Mouse (Mus musculus): ENCODE results near the gene Sema3f. TPM values are rescaled to one million over a fixed set of nuclear protein-coding genes. Genes with fewer than 3 reads are reported as not detected.

The Sema3f gene
- polyA plus RNA-seq, 1 experiment from 2014 or later: 0.86 TPM

- H3K4me1 ChIP-seq (ENCODE audit: control insufficient read depth, low read depth, low read length): no peaks in the 10 kb centered on the region
- H3K4me3 ChIP-seq (ENCODE audit: low read depth, low read length): no peak overlapping the region
- no peaks in the 10 kb centered on the region for H3K9me3 ChIP-seq (replicated peaks; ENCODE audit: control insufficient read depth, low read length)
- ATAC-seq (ENCODE audit: low read depth): no peak
- no peak overlapping the region for H3K27ac ChIP-seq (ENCODE audit: low read length)
- no peaks in the 10 kb centered on the region; the same call in 1 of the 2 replicates for H3K27me3 ChIP-seq (ENCODE audit: control insufficient read depth, insufficient read depth, low read depth, low read length)
- no peak overlapping the region for H3K4me2 ChIP-seq (ENCODE audit: low read depth, low read length)
- no peaks in the 10 kb centered on the region for H3K36me3 ChIP-seq (ENCODE audit: control insufficient read depth, insufficient read depth)
- no peak overlapping the region for H3K9ac ChIP-seq (ENCODE audit: low read depth, low read length)
- 41% methylated on average over 9 of the region's 9 CpGs for WGBS (ENCODE audit: insufficient replicate concordance)
Observed at GRCm38 (mm10) chr9:107696845-107697610, 13.2 kb downstream of the Sema3f start.

GRCm38 (mm10) chr9:107696106-107696479, 14.2 kb downstream of the Sema3f start:
- Histone ChIP-seq H3K36me3 (ENCODE audit: control insufficient read depth, insufficient read depth) (no peaks in the 10 kb centered on the region), H3K27me3 (ENCODE audit: control insufficient read depth, insufficient read depth, low read depth, low read length) (no peaks in the 10 kb centered on the region; the same call in 1 of the 2 replicates), H3K27ac (ENCODE audit: low read length) (no peak overlapping the region), H3K4me2 (ENCODE audit: low read depth, low read length) (no peak overlapping the region), H3K9ac (ENCODE audit: low read depth, low read length) (no peak overlapping the region), H3K4me1 (ENCODE audit: control insufficient read depth, low read depth, low read length) (no peaks in the 10 kb centered on the region), H3K4me3 (ENCODE audit: low read depth, low read length) (no peak overlapping the region), H3K9me3 (replicated peaks; ENCODE audit: control insufficient read depth, low read length) (no peaks in the 10 kb centered on the region)
- ATAC-seq (ENCODE audit: low read depth): no peak
- 18% methylated on average over 6 of the region's 6 CpGs for WGBS (ENCODE audit: insufficient replicate concordance)

- WGBS (ENCODE audit: insufficient replicate concordance): 64% methylated on average over 12 of the region's 12 CpGs
- no peak overlapping the region for H3K4me3 ChIP-seq (ENCODE audit: low read depth, low read length)
- H3K4me2 ChIP-seq (ENCODE audit: low read depth, low read length): no peak overlapping the region
- no peak overlapping the region for H3K27ac ChIP-seq (ENCODE audit: low read length)
- no peak overlapping the region for H3K9ac ChIP-seq (ENCODE audit: low read depth, low read length)
- no peaks in the 10 kb centered on the region for H3K9me3 ChIP-seq (replicated peaks; ENCODE audit: control insufficient read depth, low read length)
- H3K4me1 ChIP-seq (ENCODE audit: control insufficient read depth, low read depth, low read length): no peaks in the 10 kb centered on the region
- H3K27me3 ChIP-seq (ENCODE audit: control insufficient read depth, insufficient read depth, low read depth, low read length): no peaks in the 10 kb centered on the region; the same call in 1 of the 2 replicates
- no peaks in the 10 kb centered on the region for H3K36me3 ChIP-seq (ENCODE audit: control insufficient read depth, insufficient read depth)
- no peak for ATAC-seq (ENCODE audit: low read depth)
Observed at GRCm38 (mm10) chr9:107695441-107696105, 14.7 kb downstream of the Sema3f start.

GRCm38 (mm10) chr9:107694627-107695026, 15.6 kb downstream of the Sema3f start:
- WGBS (ENCODE audit: insufficient replicate concordance): 48% methylated on average over 7 of the region's 7 CpGs
- Histone ChIP-seq H3K4me3 (ENCODE audit: low read depth, low read length) (no peak overlapping the region), H3K9me3 (replicated peaks; ENCODE audit: control insufficient read depth, low read length) (no peaks in the 10 kb centered on the region), H3K4me2 (ENCODE audit: low read depth, low read length) (no peak overlapping the region), H3K27ac (ENCODE audit: low read length) (no peak overlapping the region), H3K9ac (ENCODE audit: low read depth, low read length) (no peak overlapping the region), H3K36me3 (ENCODE audit: control insufficient read depth, insufficient read depth) (no peaks in the 10 kb centered on the region), H3K4me1 (ENCODE audit: control insufficient read depth, low read depth, low read length) (no peaks in the 10 kb centered on the region), H3K27me3 (ENCODE audit: control insufficient read depth, insufficient read depth, low read depth, low read length) (no peaks in the 10 kb centered on the region; the same call in 1 of the 2 replicates)
- ATAC-seq (ENCODE audit: low read depth): no peak

GRCm38 (mm10) chr9:107693433-107693987, 16.8 kb downstream of the Sema3f start:
- H3K9ac ChIP-seq (ENCODE audit: low read depth, low read length): no peak overlapping the region
- no peak overlapping the region for H3K4me3 ChIP-seq (ENCODE audit: low read depth, low read length)
- no peaks in the 10 kb centered on the region for H3K9me3 ChIP-seq (replicated peaks; ENCODE audit: control insufficient read depth, low read length)
- WGBS (ENCODE audit: insufficient replicate concordance): 48% methylated on average over 4 of the region's 4 CpGs
- H3K27ac ChIP-seq (ENCODE audit: low read length): no peak overlapping the region
- no peaks in the 10 kb centered on the region for H3K36me3 ChIP-seq (ENCODE audit: control insufficient read depth, insufficient read depth)
- no peaks in the 10 kb centered on the region for H3K4me1 ChIP-seq (ENCODE audit: control insufficient read depth, low read depth, low read length)
- no peak overlapping the region for H3K4me2 ChIP-seq (ENCODE audit: low read depth, low read length)
- no peak for ATAC-seq (ENCODE audit: low read depth)
- H3K27me3 ChIP-seq (ENCODE audit: control insufficient read depth, insufficient read depth, low read depth, low read length): no peaks in the 10 kb centered on the region; the same call in 1 of the 2 replicates

- H3K9ac ChIP-seq (ENCODE audit: low read depth, low read length): no peak overlapping the region
- WGBS (ENCODE audit: insufficient replicate concordance): 46% methylated on average over 5 of the region's 5 CpGs
- no peaks in the 10 kb centered on the region for H3K4me1 ChIP-seq (ENCODE audit: control insufficient read depth, low read depth, low read length)
- H3K4me2 ChIP-seq (ENCODE audit: low read depth, low read length): no peak overlapping the region
- no peaks in the 10 kb centered on the region for H3K36me3 ChIP-seq (ENCODE audit: control insufficient read depth, insufficient read depth)
- ATAC-seq (ENCODE audit: low read depth): no peak
- H3K9me3 ChIP-seq (replicated peaks; ENCODE audit: control insufficient read depth, low read length): no peaks in the 10 kb centered on the region
- no peak overlapping the region for H3K4me3 ChIP-seq (ENCODE audit: low read depth, low read length)
- H3K27ac ChIP-seq (ENCODE audit: low read length): no peak overlapping the region
- no peaks in the 10 kb centered on the region; the same call in 1 of the 2 replicates for H3K27me3 ChIP-seq (ENCODE audit: control insufficient read depth, insufficient read depth, low read depth, low read length)
Observed at GRCm38 (mm10) chr9:107692785-107693184, 17.5 kb downstream of the Sema3f start.

GRCm38 (mm10) chr9:107690391-107690790, 19.9 kb downstream of the Sema3f start:
- H3K4me2 ChIP-seq (ENCODE audit: low read depth, low read length): no peak overlapping the region
- H3K9ac ChIP-seq (ENCODE audit: low read depth, low read length): no peak overlapping the region
- WGBS (ENCODE audit: insufficient replicate concordance): 31% methylated on average over 8 of the region's 8 CpGs
- no peaks in the 10 kb centered on the region; the same call in 1 of the 2 replicates for H3K27me3 ChIP-seq (ENCODE audit: control insufficient read depth, insufficient read depth, low read depth, low read length)
- H3K27ac ChIP-seq (ENCODE audit: low read length): no peak overlapping the region
- no peak overlapping the region for H3K4me3 ChIP-seq (ENCODE audit: low read depth, low read length)
- no peaks in the 10 kb centered on the region for H3K9me3 ChIP-seq (replicated peaks; ENCODE audit: control insufficient read depth, low read length)
- no peak for ATAC-seq (ENCODE audit: low read depth)
- no peaks in the 10 kb centered on the region for H3K36me3 ChIP-seq (ENCODE audit: control insufficient read depth, insufficient read depth)
- no peaks in the 10 kb centered on the region for H3K4me1 ChIP-seq (ENCODE audit: control insufficient read depth, low read depth, low read length)

- no peaks in the 10 kb centered on the region for H3K27me3 ChIP-seq (ENCODE audit: control insufficient read depth, insufficient read depth, low read depth, low read length)
- no peak overlapping the region for H3K4me3 ChIP-seq (ENCODE audit: low read depth, low read length)
- H3K36me3 ChIP-seq (ENCODE audit: control insufficient read depth, insufficient read depth): no peaks in the 10 kb centered on the region
- H3K4me2 ChIP-seq (ENCODE audit: low read depth, low read length): no peak overlapping the region
- H3K4me1 ChIP-seq (ENCODE audit: control insufficient read depth, low read depth, low read length): no peaks in the 10 kb centered on the region
- no peak overlapping the region for H3K9ac ChIP-seq (ENCODE audit: low read depth, low read length)
- ATAC-seq (ENCODE audit: low read depth): no peak
- no peaks in the 10 kb centered on the region for H3K9me3 ChIP-seq (replicated peaks; ENCODE audit: control insufficient read depth, low read length)
- WGBS (ENCODE audit: insufficient replicate concordance): 47% methylated on average over 7 of the region's 7 CpGs
- no peak overlapping the region for H3K27ac ChIP-seq (ENCODE audit: low read length)
Observed at GRCm38 (mm10) chr9:107688939-107689338, 21.3 kb downstream of the Sema3f start.

- no peak for ATAC-seq (ENCODE audit: low read depth)
- H3K4me3 ChIP-seq (ENCODE audit: low read depth, low read length): no peak overlapping the region
- H3K27me3 ChIP-seq (ENCODE audit: control insufficient read depth, insufficient read depth, low read depth, low read length): no peaks in the 10 kb centered on the region
- no peaks in the 10 kb centered on the region for H3K9me3 ChIP-seq (replicated peaks; ENCODE audit: control insufficient read depth, low read length)
- 59% methylated on average over 5 of the region's 5 CpGs for WGBS (ENCODE audit: insufficient replicate concordance)
- H3K9ac ChIP-seq (ENCODE audit: low read depth, low read length): no peak overlapping the region
- no peak overlapping the region for H3K27ac ChIP-seq (ENCODE audit: low read length)
- H3K36me3 ChIP-seq (ENCODE audit: control insufficient read depth, insufficient read depth): no peaks in the 10 kb centered on the region
- H3K4me1 ChIP-seq (ENCODE audit: control insufficient read depth, low read depth, low read length): no peaks in the 10 kb centered on the region
- H3K4me2 ChIP-seq (ENCODE audit: low read depth, low read length): no peak overlapping the region
Observed at GRCm38 (mm10) chr9:107688415-107688814, 21.9 kb downstream of the Sema3f start.
